ENCODE assay signal across 9 mouse cellular contexts in the genomic region with DNA sequence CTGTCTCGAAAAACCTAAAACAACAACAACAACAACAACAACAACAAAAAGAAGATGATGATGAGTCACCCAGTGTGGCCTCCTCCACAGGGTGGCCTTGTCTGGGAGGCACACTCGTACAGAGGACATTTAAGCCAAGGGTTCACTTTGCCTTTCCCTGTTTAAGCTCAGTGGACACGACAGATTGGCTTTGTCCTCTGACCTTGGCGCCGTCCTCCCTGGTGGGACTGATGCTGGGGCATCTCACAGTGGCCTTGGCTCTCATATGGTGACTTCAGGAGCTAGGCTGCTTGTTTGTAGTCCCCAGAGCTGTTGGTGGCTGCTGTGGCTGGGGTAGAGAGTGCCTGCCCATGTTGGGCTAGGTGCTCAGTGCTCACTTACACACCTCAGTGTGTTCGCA. TPM values are rescaled to one million over a fixed set of nuclear protein-coding genes. Genes with fewer than 3 reads are reported as not detected.
DNase-seq lines count a peak whose midpoint lies in the region; ATAC-seq and TF ChIP-seq lines count a peak whose summit lies in the region.
"Had no signal": no experiment of that assay in that cellular context is flagged by ENCODE, and none has a peak within 500 bp of the region (broad histone marks: within the 10 kb centered on the region; RNA-seq: fewer than 3 reads in every experiment).

No protein-coding gene starts in this region.

- no peak for ATAC-seq in heart, embryonic 13.5 days (ENCODE audit: extremely low read depth, insufficient number of reproducible peaks, low FRiP score, low TSS enrichment)
- ATAC-seq in stomach, embryonic 14.5 days (ENCODE audit: insufficient number of reproducible peaks, insufficient read depth, low FRiP score, low read depth) = no peak
- ATAC-seq in stomach, postnatal 0 days (ENCODE audit: low FRiP score, low TSS enrichment) = no peak
- ATAC-seq: CD4-positive, CD25-positive, alpha-beta regulatory T cell, adult 4 months had no signal

- peaks cover 52% of the 10 kb centered on the region for H3K4me1 ChIP-seq in heart, embryonic 13.5 days
- H3K4me1 ChIP-seq in stomach, embryonic 14.5 days (ENCODE audit: control insufficient read depth, insufficient read depth, low read length) = peaks cover 15% of the 10 kb centered on the region; the same call in 1 of the 2 replicates
- H3K4me1 ChIP-seq in stomach, postnatal 0 days (replicated peaks; ENCODE audit: control insufficient read depth, insufficient read depth) = no peaks in the 10 kb centered on the region
- H3K4me1 ChIP-seq in limb, embryonic 10.5 days = peaks cover 44% of the 10 kb centered on the region

- H3K4me3 ChIP-seq in heart, embryonic 13.5 days = no peak overlapping the region
- H3K4me3 ChIP-seq in stomach, embryonic 14.5 days (ENCODE audit: low read depth, low read length) = no peak overlapping the region
- H3K4me3 ChIP-seq in stomach, postnatal 0 days (ENCODE audit: low read depth, low read length) = no peak overlapping the region
- H3K4me3 ChIP-seq in limb, embryonic 10.5 days = no peak overlapping the region

- TF ChIP-seq CTCF in stomach, postnatal 0 days (IDR thresholded peaks at IDR 0.05; ENCODE audit: low read depth) = no peak

- 76% methylated on average over 6 of the region's 6 CpGs for WGBS in heart, embryonic 13.5 days
- WGBS in stomach, embryonic 14.5 days = 85% methylated on average over 6 of the region's 6 CpGs
- WGBS in stomach, postnatal 0 days = 84% methylated on average over 6 of the region's 6 CpGs
- 84% methylated on average over 6 of the region's 6 CpGs for WGBS in limb, embryonic 10.5 days

- H3K27me3 ChIP-seq in heart, embryonic 13.5 days (replicated peaks) = no peaks in the 10 kb centered on the region
- H3K27me3 ChIP-seq in stomach, embryonic 14.5 days (ENCODE audit: control insufficient read depth, insufficient read depth, low read length) = no peaks in the 10 kb centered on the region
- H3K27me3 ChIP-seq in stomach, postnatal 0 days (ENCODE audit: control insufficient read depth, insufficient read depth, low read length) = no peaks in the 10 kb centered on the region
- H3K27me3 ChIP-seq in limb, embryonic 10.5 days (ENCODE audit: low read depth, poor library complexity, severe bottlenecking) = no peaks in the 10 kb centered on the region

- TF ChIP-seq EP300 in stomach, postnatal 0 days (optimal IDR thresholded peaks at IDR 0.05) = no peak

- peaks cover 44% of the 10 kb centered on the region for H3K36me3 ChIP-seq in heart, embryonic 13.5 days
- no peaks in the 10 kb centered on the region; the same call in none of the 2 replicates for H3K36me3 ChIP-seq in stomach, embryonic 14.5 days (ENCODE audit: control insufficient read depth, insufficient read depth, low read length)
- peaks cover 11% of the 10 kb centered on the region; the same call in 1 of the 2 replicates for H3K36me3 ChIP-seq in stomach, postnatal 0 days (ENCODE audit: control insufficient read depth, insufficient read depth, low read length)
- peaks cover 50% of the 10 kb centered on the region for H3K36me3 ChIP-seq in limb, embryonic 10.5 days

- no peaks in the 10 kb centered on the region for H3K9me3 ChIP-seq in heart, embryonic 13.5 days
- no peaks in the 10 kb centered on the region for H3K9me3 ChIP-seq in stomach, embryonic 14.5 days (ENCODE audit: control insufficient read depth, low read depth, low read length)
- H3K9me3 ChIP-seq in stomach, postnatal 0 days (ENCODE audit: control insufficient read depth, low read length) = no peaks in the 10 kb centered on the region
- no peaks in the 10 kb centered on the region for H3K9me3 ChIP-seq in limb, embryonic 10.5 days (replicated peaks)

- peak overlapping the region; percentile 56 for H3K27ac ChIP-seq in heart, embryonic 13.5 days (replicated peaks)
- 0 out of 2 replicates have a peak overlapping the region, but pooled peaks have one; percentile 33 for H3K27ac ChIP-seq in stomach, embryonic 14.5 days (ENCODE audit: low read length)
- no peak overlapping the region for H3K27ac ChIP-seq in stomach, postnatal 0 days (replicated peaks)
- H3K27ac ChIP-seq in limb, embryonic 10.5 days = peak overlapping the region; percentile 79; the same call in 1 of the 2 replicates

- no peak overlapping the region for H3K4me2 ChIP-seq in heart, embryonic 13.5 days
- no peak overlapping the region for H3K4me2 ChIP-seq in stomach, embryonic 14.5 days (replicated peaks; ENCODE audit: low read depth, low read length)
- no peak overlapping the region for H3K4me2 ChIP-seq in stomach, postnatal 0 days (replicated peaks; ENCODE audit: low read depth)

- H3K9ac ChIP-seq in heart, embryonic 13.5 days = no peak overlapping the region
- H3K9ac ChIP-seq in stomach, embryonic 14.5 days (replicated peaks; ENCODE audit: low read depth, low read length) = no peak overlapping the region
- no peak overlapping the region for H3K9ac ChIP-seq in stomach, postnatal 0 days (ENCODE audit: low read length)

- DNase-seq in heart, adult 8-10 months (ENCODE audit: low spot score) = no peak
- no peak for DNase-seq in stomach, postnatal 0 days (ENCODE audit: low spot score)
- no peak for DNase-seq in limb, embryonic 10.5 days (ENCODE audit: low spot score)
- DNase-seq in T-cell, adult 2 months (ENCODE audit: low spot score) = no peak
- no peak for DNase-seq in Muller cell, postnatal 12 days (ENCODE audit: inconsistent ontology term)
- no peak for DNase-seq in adrenal gland, postnatal 10 days

RNA-seq across cellular contexts. Expression of a gene that starts 11.7 kb away (rescaled TPM):
- 1.1 and 1.5 TPM in 2 replicates for polyA plus RNA-seq in heart, embryonic 13.5 days (2015; fragmentation: Nextera tagmentation; extraction: Ambion mirVana)
- total RNA-seq in heart, adult 8-10 months (2022) = 10 to 100 TPM; 32.4 to 33.8 (median 33.1) TPM
- 3.4 TPM in 2 replicates for polyA plus RNA-seq in stomach, embryonic 14.5 days (2014; fragmentation: Nextera tagmentation; extraction: Ambion mirVana)
- 3.1 and 3.4 TPM in 2 replicates for polyA plus RNA-seq in stomach, postnatal 0 days (2015; fragmentation: Nextera tagmentation; extraction: Ambion mirVana)
- 1.9 and 2.3 TPM in 2 replicates for polyA plus RNA-seq in limb, embryonic 10.5 days (2016; fragmentation: Nextera tagmentation; extraction: Ambion mirVana)
- 10 to 100 TPM; 29.8 to 30.2 TPM for total RNA-seq in adrenal gland, postnatal 10 days (2021)

RNA-seq across cellular contexts. Expression of a gene that starts 36.6 kb away (rescaled TPM):
- 3.0 and 3.3 TPM in 2 replicates for polyA plus RNA-seq in heart, embryonic 13.5 days (2015; fragmentation: Nextera tagmentation; extraction: Ambion mirVana)
- total RNA-seq in heart, adult 8-10 months (2022) = 1 to 10 TPM; 2.5 to 4.0 (median 3.6) TPM
- 4.1 and 4.3 TPM in 2 replicates for polyA plus RNA-seq in stomach, embryonic 14.5 days (2014; fragmentation: Nextera tagmentation; extraction: Ambion mirVana)
- 11.4 and 12.0 TPM in 2 replicates for polyA plus RNA-seq in stomach, postnatal 0 days (2015; fragmentation: Nextera tagmentation; extraction: Ambion mirVana)
- polyA plus RNA-seq in limb, embryonic 10.5 days (2016; fragmentation: Nextera tagmentation; extraction: Ambion mirVana) = 6.8 and 11.1 TPM in 2 replicates
- total RNA-seq in adrenal gland, postnatal 10 days (2021) = 1 to 10 TPM; 4.7 to 6.7 TPM
